Mouse (Mus musculus) hindbrain, embryonic 15.5 days (tissue): ENCODE measurements around the gene A430005L14Rik. TPM values are rescaled to one million over a fixed set of nuclear protein-coding genes. Genes with fewer than 3 reads are reported as not detected.
"Not testable (repeated sequence)": the region's sequence is repeated elsewhere in the genome, so short reads cannot be mapped to it uniquely, and the experiment has no call there.

Source experiments
- ATAC-seq: fragments of 200-750 bp; cut with Nextera tagmentation; 2 replicates; pipeline ENCODE4 v1.8.0; 2017; ENCODE audit warnings: low read depth, moderate number of reproducible peaks, moderate TSS enrichment; ENCODE audit not compliant: low FRiP score
- H3K27ac ChIP-seq: fragments of 300-500 bp; sonication (generic); replicated peaks from 2 replicates; pipeline ENCODE4 v1.5.1; 2015; ENCODE audit warnings: mild to moderate bottlenecking, inconsistent platforms
- H3K27me3 ChIP-seq: fragments of 300-500 bp; sonication (generic); 2 replicates; pipeline ENCODE4 v1.6.1; 2015; ENCODE audit warnings: control low read depth, inconsistent platforms
- H3K36me3 ChIP-seq: fragments of 300-500 bp; sonication (generic); 2 replicates; pipeline ENCODE4 v1.6.1; 2015; ENCODE audit warnings: control low read depth, inconsistent platforms
- H3K4me1 ChIP-seq: fragments of 300-500 bp; sonication (generic); replicated peaks from 2 replicates; pipeline ENCODE4 v1.6.1; 2015; ENCODE audit warnings: control low read depth, inconsistent platforms
- H3K4me2 ChIP-seq: fragments of 300-500 bp; sonication (generic); 2 replicates; pipeline ENCODE4 v1.6.1; 2015; ENCODE audit warnings: moderate library complexity, mild to moderate bottlenecking, inconsistent platforms
- H3K4me3 ChIP-seq: fragments of 300-500 bp; sonication (generic); 2 replicates; pipeline ENCODE4 v1.5.1; 2015; ENCODE audit warnings: mild to moderate bottlenecking, inconsistent platforms
- H3K9ac ChIP-seq: fragments of 300-500 bp; sonication (generic); 2 replicates; pipeline ENCODE4 v1.6.1; 2015; ENCODE audit warnings: inconsistent platforms
- H3K9me3 ChIP-seq: fragments of 300-500 bp; sonication (generic); 2 replicates; pipeline ENCODE4 v1.6.1; 2016; ENCODE audit warnings: control low read depth, inconsistent platforms
- WGBS: fragments of 180-500 bp; shearing (Covaris S2); methylation state at CpG from one replicate; pipeline ENCODE4 v1.1.7; 2015; 5-methylcytosine and 5-hydroxymethylcytosine counted together
- polyA plus RNA-seq: library from polyadenylated mRNA; unstranded; fragments of >200 nt; fragmentation: Nextera tagmentation; extraction: Ambion mirVana; gene quantifications from 2 replicates; pipeline ENCODE4 v1.2.1, GENCODE M21; 2015

A430005L14Rik gene
- 51.7 and 54.6 TPM in 2 replicates for polyA plus RNA-seq

DNA sequence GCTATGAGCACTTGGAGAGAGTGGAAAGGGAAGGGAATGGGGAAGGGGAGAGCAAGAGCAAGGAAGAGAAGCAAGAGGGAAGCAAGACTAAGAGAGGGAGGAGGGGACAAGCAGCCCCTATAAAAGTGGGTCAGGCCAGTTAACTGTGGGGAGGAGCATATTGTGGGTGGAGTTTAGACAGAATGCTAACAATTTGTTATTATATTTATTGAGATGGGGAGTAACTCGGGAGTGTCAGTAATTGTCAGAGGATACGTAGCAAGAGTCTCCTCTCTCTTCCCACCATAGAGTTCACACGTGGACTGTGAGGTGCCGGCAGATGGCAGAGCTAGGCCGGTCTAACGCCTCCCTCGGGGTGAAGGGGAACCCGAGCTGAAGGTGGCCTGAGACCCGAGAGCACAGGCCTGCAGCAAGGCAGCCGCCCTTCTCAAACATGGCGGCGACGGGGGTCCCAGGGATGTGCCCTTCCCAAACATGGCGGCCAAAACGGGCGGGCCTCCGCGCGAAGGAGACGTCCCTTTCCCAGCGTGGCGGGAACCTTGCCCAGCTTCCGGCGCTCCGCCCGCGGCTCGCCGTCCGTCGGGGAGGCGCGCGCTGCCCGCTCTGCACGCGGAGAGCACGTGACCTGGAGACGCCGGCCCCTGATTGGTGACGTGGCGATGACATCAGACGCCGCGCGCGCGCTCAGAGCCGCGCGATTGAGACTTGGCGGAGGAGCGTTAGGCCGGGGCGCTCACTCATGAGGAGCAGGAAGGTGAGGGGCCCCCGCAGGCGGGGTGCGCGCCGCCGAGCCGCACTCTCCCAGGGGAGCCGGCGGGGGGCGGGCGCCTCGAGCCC, at the start of gene A430005L14Rik:
A430005L14Rik (plus strand) TSS at position 669 of the 837 bp plus-strand sequence.
- WGBS: 2% methylated on average over 66 of the region's 67 CpGs
- H3K27me3 ChIP-seq: no peaks in the 10 kb centered on the region
- no peaks in the 10 kb centered on the region for H3K9me3 ChIP-seq
- H3K9ac ChIP-seq: peak within 1 kb of the TSS; percentile 89
- peaks cover 23% of the 10 kb centered on the region for H3K36me3 ChIP-seq
- peak within 1 kb of the TSS; percentile 88 for H3K4me3 ChIP-seq
- peak; percentile 95 for ATAC-seq
- H3K27ac ChIP-seq: peak within 1 kb of the TSS; percentile 89
- H3K4me2 ChIP-seq: peak within 1 kb of the TSS; percentile 95
- peaks cover 29% of the 10 kb centered on the region for H3K4me1 ChIP-seq

DNA sequence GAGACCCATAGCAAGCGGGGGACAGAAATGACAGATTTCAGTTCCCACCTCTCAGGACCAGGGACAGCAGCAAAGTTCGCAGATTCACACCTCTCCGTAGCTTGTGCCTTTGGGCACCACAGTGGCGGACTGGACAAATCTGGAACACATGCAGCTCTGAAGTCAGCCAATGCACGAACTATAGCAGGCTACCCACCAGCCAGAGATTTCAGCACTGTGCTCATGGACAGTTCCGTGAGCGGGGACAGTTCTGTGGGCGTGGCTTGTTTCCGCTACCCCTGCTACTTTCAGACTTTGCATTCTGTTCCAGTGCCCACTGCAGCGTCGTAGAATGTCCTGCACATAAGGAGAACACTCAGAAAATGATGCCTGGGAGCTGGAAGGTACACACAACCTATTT, 49.5 kb upstream of the A430005L14Rik start:
- Histone ChIP-seq H3K9me3 (no peaks in the 10 kb centered on the region), H3K27ac (no peak overlapping the region), H3K4me1 (peaks cover 15% of the 10 kb centered on the region), H3K9ac (no peak overlapping the region), H3K4me2 (no peak overlapping the region; the same call in 1 of the 2 replicates), H3K4me3 (no peak overlapping the region), H3K27me3 (no peaks in the 10 kb centered on the region), H3K36me3 (no peaks in the 10 kb centered on the region)
- 19% methylated on average over 11 of the region's 11 CpGs for WGBS
- ATAC-seq: no peak

DNA sequence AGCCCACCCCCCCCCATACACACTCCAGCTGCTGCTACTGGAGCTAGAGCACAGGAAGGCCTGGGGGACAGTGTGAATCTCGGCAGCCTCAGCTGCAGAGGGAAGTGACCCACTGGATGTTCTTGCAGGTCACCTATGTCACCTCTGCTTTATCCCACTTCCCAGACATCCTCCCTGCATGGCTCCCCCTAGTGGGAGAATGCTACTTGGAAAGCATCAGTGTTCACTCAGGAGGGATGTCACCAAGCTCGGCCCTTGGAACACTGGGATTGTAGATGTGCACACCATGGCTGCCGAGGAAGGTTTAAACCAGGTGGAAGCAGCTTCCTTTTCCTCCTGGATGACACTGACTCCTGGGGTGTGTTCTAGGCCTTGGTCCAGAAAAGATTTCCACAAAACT, 43.4 kb upstream of the A430005L14Rik start:
- WGBS: 66% methylated on average over 3 of the region's 3 CpGs

GRCm38 (mm10) chr4:153917773-153918500, 39.1 kb upstream of the A430005L14Rik start:
- H3K27me3 ChIP-seq: no peaks in the 10 kb centered on the region
- no peak overlapping the region for H3K9ac ChIP-seq
- H3K4me1 ChIP-seq: peaks cover 9% of the 10 kb centered on the region; the same call in 1 of the 2 replicates
- no peak for ATAC-seq
- peak overlapping the region; percentile 49 for H3K27ac ChIP-seq
- no peaks in the 10 kb centered on the region for H3K36me3 ChIP-seq
- WGBS: 49% methylated on average over 8 of the region's 8 CpGs
- no peak overlapping the region for H3K4me2 ChIP-seq
- no peaks in the 10 kb centered on the region for H3K9me3 ChIP-seq
- no peak overlapping the region for H3K4me3 ChIP-seq

More for the DNA sequence above, 43.4 kb upstream of the A430005L14Rik start:
- Histone ChIP-seq H3K9me3 (no peaks in the 10 kb centered on the region), H3K4me1 (peaks cover 6% of the 10 kb centered on the region; the same call in 1 of the 2 replicates), H3K36me3 (no peaks in the 10 kb centered on the region), H3K4me3 (no peak overlapping the region), H3K9ac (no peak overlapping the region), H3K27me3 (no peaks in the 10 kb centered on the region), H3K4me2 (no peak overlapping the region), H3K27ac (no peak overlapping the region)
- ATAC-seq: no peak

DNA sequence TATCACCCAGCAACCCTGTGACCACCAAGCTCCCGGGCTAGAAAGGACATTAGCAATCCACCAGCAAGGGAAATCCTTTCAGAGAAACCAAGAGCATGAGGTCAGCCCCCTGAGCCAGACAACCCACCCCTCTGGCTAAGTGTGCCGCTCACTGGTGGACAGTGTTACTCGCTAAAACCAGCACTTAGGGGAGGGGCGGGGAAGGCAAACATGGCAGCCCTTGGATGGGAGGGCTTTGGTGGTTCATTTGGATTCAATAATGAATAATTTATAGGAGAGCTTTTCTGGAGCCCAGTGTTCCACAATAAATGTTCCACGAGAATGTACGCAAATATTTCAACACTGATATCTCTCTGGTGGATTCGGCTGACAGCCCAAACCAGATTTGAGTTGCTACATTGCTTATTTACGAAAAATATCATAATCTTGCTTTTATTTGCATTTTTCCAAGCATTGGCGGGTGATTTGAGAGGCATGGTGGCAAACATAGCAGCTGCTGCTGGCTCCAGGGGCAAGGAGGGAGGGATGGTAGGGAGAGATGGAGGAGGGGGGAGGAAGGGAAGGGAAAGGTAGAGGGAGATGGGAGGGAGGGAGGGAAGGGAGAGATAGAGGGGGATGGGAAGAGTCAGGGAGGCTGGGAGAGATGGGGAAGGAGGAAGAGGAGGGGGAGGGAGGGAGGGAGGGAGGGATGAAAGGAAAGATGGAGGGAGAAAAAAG, 36.4 kb upstream of the A430005L14Rik start:
- 51% methylated on average over 9 of the region's 9 CpGs for WGBS
- H3K9me3 ChIP-seq: no peaks in the 10 kb centered on the region
- peaks cover 9% of the 10 kb centered on the region; the same call in 1 of the 2 replicates for H3K4me1 ChIP-seq
- H3K4me3 ChIP-seq: no peak overlapping the region
- H3K27ac ChIP-seq: no peak overlapping the region
- no peaks in the 10 kb centered on the region for H3K36me3 ChIP-seq
- no peak overlapping the region for H3K9ac ChIP-seq
- no peak overlapping the region for H3K4me2 ChIP-seq
- ATAC-seq: no peak
- no peaks in the 10 kb centered on the region for H3K27me3 ChIP-seq

- H3K36me3 ChIP-seq, H3K9me3 ChIP-seq, H3K4me3 ChIP-seq, H3K9ac ChIP-seq, H3K4me2 ChIP-seq, H3K27me3 ChIP-seq, H3K27ac ChIP-seq, H3K4me1 ChIP-seq, ATAC-seq: not testable (repeated sequence)
- WGBS: 40% methylated on average over 4 of the region's 4 CpGs
Measured at GRCm38 (mm10) chr4:153922090-153922489, 34.9 kb upstream of the A430005L14Rik start.

- Histone ChIP-seq H3K4me2 (no peak overlapping the region), H3K4me3 (no peak overlapping the region), H3K9ac (no peak overlapping the region), H3K4me1 (no peaks in the 10 kb centered on the region), H3K27me3 (0 out of 2 replicates have a peak, but pooled peaks cover 2% of the 10 kb centered on the region), H3K27ac (no peak overlapping the region), H3K9me3 (no peaks in the 10 kb centered on the region), H3K36me3 (no peaks in the 10 kb centered on the region)
- 41% methylated on average over 11 of the region's 11 CpGs for WGBS
- ATAC-seq: no peak
Measured at GRCm38 (mm10) chr4:153928772-153929299, 28.2 kb upstream of the A430005L14Rik start.

DNA sequence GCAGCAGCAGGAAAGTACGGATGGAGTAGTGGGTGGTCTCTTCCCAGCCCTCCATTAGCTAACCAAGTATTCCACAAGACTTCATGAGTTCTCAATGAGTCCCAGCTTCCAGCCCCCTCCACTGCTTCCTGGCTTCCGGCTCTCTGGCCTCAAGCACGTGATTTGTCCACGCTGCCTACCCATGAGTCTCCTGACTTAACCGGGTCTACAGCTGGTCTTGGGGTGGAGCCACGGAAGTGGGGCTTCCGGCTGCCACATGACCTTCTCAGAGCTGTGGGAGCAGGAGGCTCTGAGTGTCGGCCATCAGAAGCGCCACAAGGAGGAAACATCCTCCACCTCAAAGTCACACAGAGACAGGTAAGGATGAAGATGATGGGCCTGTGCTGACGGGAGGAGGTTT, 27.6 kb upstream of the A430005L14Rik start:
- H3K4me1 ChIP-seq: no peaks in the 10 kb centered on the region
- H3K27ac ChIP-seq: no peak overlapping the region
- WGBS: 69% methylated on average over 10 of the region's 10 CpGs
- no peaks in the 10 kb centered on the region for H3K36me3 ChIP-seq
- ATAC-seq: no peak
- no peak overlapping the region for H3K4me3 ChIP-seq
- H3K9me3 ChIP-seq: no peaks in the 10 kb centered on the region
- no peak overlapping the region for H3K4me2 ChIP-seq
- no peak overlapping the region for H3K9ac ChIP-seq
- 0 out of 2 replicates have a peak, but pooled peaks cover 2% of the 10 kb centered on the region for H3K27me3 ChIP-seq

GRCm38 (mm10) chr4:153929921-153930320, 27.1 kb upstream of the A430005L14Rik start:
- H3K4me3 ChIP-seq: no peak overlapping the region
- 51% methylated on average over 4 of the region's 4 CpGs for WGBS
- no peak overlapping the region for H3K27ac ChIP-seq
- H3K36me3 ChIP-seq: no peaks in the 10 kb centered on the region
- H3K4me1 ChIP-seq: no peaks in the 10 kb centered on the region
- no peak; the same call in 1 of the 2 replicates for ATAC-seq
- H3K9ac ChIP-seq: no peak overlapping the region
- H3K27me3 ChIP-seq: 0 out of 2 replicates have a peak, but pooled peaks cover 2% of the 10 kb centered on the region
- no peaks in the 10 kb centered on the region for H3K9me3 ChIP-seq
- H3K4me2 ChIP-seq: no peak overlapping the region

DNA sequence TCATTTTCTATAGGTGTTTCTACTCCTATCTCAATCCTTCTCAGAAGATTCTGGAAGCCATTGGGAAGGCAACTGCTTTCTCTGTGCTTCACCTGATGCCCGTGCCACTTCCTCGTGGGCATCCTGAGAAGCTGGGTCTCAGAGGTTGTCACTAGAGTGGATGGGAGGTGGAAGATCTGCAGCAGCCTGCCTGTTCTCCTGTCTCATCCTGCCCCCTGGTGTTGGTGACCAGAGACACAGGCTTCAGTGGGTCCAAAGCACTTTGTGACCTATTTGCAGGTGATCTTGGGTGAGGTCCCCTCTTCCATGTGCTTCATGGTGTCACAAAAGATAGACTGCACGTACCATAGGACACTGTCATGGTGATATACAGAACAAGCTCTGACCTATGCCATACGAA, 13.8 kb upstream of the A430005L14Rik start:
- peak; percentile 62; the same call in 1 of the 2 replicates for ATAC-seq
- H3K36me3 ChIP-seq: no peaks in the 10 kb centered on the region
- 50% methylated on average over 4 of the region's 4 CpGs for WGBS
- no peak overlapping the region for H3K27ac ChIP-seq
- H3K9me3 ChIP-seq: no peaks in the 10 kb centered on the region
- H3K4me1 ChIP-seq: peaks cover 8% of the 10 kb centered on the region
- no peak overlapping the region for H3K4me2 ChIP-seq
- H3K9ac ChIP-seq: no peak overlapping the region
- no peaks in the 10 kb centered on the region for H3K27me3 ChIP-seq
- H3K4me3 ChIP-seq: no peak overlapping the region

- Histone ChIP-seq H3K4me2 (no peak overlapping the region), H3K36me3 (no peaks in the 10 kb centered on the region), H3K27ac (no peak overlapping the region), H3K27me3 (0 out of 2 replicates have a peak, but pooled peaks cover 2% of the 10 kb centered on the region), H3K4me3 (no peak overlapping the region), H3K9ac (no peak overlapping the region), H3K9me3 (no peaks in the 10 kb centered on the region), H3K4me1 (peaks cover 8% of the 10 kb centered on the region)
- no peak for ATAC-seq
- WGBS: 54% methylated on average over 6 of the region's 6 CpGs
Measured at GRCm38 (mm10) chr4:153944261-153944660, 12.8 kb upstream of the A430005L14Rik start.
